Mouse (Mus musculus): Measurements from ENCODE around the gene Gpld1. TPM values are rescaled to one million over a fixed set of nuclear protein-coding genes. Genes with fewer than 3 reads are reported as not detected.

The Gpld1 gene
- polyA plus RNA-seq, 1 experiment, result 1.1 TPM

GRCm38 (mm10) chr13:25027114-25027425 is 84.1 kb downstream of the Gpld1 start:
- no peak overlapping the region for H3K4me3 ChIP-seq (ENCODE audit: insufficient read depth, low read length)
- TF ChIP-seq POLR2A (IDR thresholded peaks at IDR 0.05; ENCODE audit: low read depth, low read length) (no peak), CTCF (IDR thresholded peaks at IDR 0.05; ENCODE audit: borderline replicate concordance, insufficient read depth, low read length) (no peak)

GRCm38 (mm10) chr13:25039488-25039887 is 96.5 kb downstream of the Gpld1 start:
- no peak overlapping the region for H3K27ac ChIP-seq (ENCODE audit: insufficient read depth, low read length)
- no peak overlapping the region for H3K4me3 ChIP-seq (ENCODE audit: insufficient read depth, low read length)
- no peaks in the 10 kb centered on the region for H3K4me1 ChIP-seq (ENCODE audit: control insufficient read depth, insufficient read depth, low read length)
- TF ChIP-seq CTCF (IDR thresholded peaks at IDR 0.05; ENCODE audit: borderline replicate concordance, insufficient read depth, low read length) (no peak), POLR2A (IDR thresholded peaks at IDR 0.05; ENCODE audit: low read depth, low read length) (no peak)

More at GRCm38 (mm10) chr13:25027114-25027425, 84.1 kb downstream of the Gpld1 start:
- no peaks in the 10 kb centered on the region for H3K4me1 ChIP-seq (ENCODE audit: control insufficient read depth, insufficient read depth, low read length)
- H3K27ac ChIP-seq (ENCODE audit: insufficient read depth, low read length), result no peak overlapping the region

Other genes starting within 250 kb of the Gpld1 start
- gene Armh2, start 201.9 kb upstream of the Gpld1 start, polyA plus RNA-seq (2011; ENCODE audit: insufficient read length, low read depth, missing spikeins), result not detected in 2 replicates
- gene Gmnn, start 181.2 kb upstream of the Gpld1 start, polyA plus RNA-seq (2011; ENCODE audit: insufficient read length, low read depth, missing spikeins), result 20.9 and 33.8 TPM in 2 replicates
- 125 and 165 TPM in 2 replicates for gene BC005537, start 141.5 kb upstream of the Gpld1 start, polyA plus RNA-seq (2011; ENCODE audit: insufficient read length, low read depth, missing spikeins)
- gene Acot13, start 111.6 kb upstream of the Gpld1 start, polyA plus RNA-seq (2011; ENCODE audit: insufficient read length, low read depth, missing spikeins), result 49.0 and 54.7 TPM in 2 replicates
- 36.3 and 41.3 TPM in 2 replicates for gene Tdp2, start 111.5 kb upstream of the Gpld1 start, polyA plus RNA-seq (2011; ENCODE audit: insufficient read length, low read depth, missing spikeins)
- gene D130043K22Rik, start 98.0 kb upstream of the Gpld1 start, polyA plus RNA-seq (2011; ENCODE audit: insufficient read length, low read depth, missing spikeins), result 0.51 TPM in 1 of 2 replicates, not detected in the other
- gene Aldh5a1, start 5.5 kb upstream of the Gpld1 start, polyA plus RNA-seq (2011; ENCODE audit: insufficient read length, low read depth, missing spikeins), result 2.1 and 2.5 TPM in 2 replicates
- gene Mrs2, start 77.2 kb downstream of the Gpld1 start, polyA plus RNA-seq (2011; ENCODE audit: insufficient read length, low read depth, missing spikeins), result 27.0 and 31.3 TPM in 2 replicates
- not detected in 2 replicates for gene Dcdc2a, start 112.9 kb downstream of the Gpld1 start, polyA plus RNA-seq (2011; ENCODE audit: insufficient read length, low read depth, missing spikeins)